Mouse (Mus musculus): ENCODE measurements around the gene Il6st. TPM values are rescaled to one million over a fixed set of nuclear protein-coding genes. Genes with fewer than 3 reads are reported as not detected.

Il6st gene
- total and polyA plus RNA-seq, 2 experiments from 2014 or later = 14.9 to 32.1 TPM

- Histone ChIP-seq H3K9me3 (ENCODE audit: low read length) (no peaks in the 10 kb centered on the region), H3K27ac (ENCODE audit: low read depth, low read length) (no peak overlapping the region), H3K4me3 (ENCODE audit: low read depth, low read length) (no peak overlapping the region), H3K27me3 (ENCODE audit: insufficient read depth, low read length) (no peaks in the 10 kb centered on the region), H3K36me3 (ENCODE audit: insufficient read depth) (peaks cover 1% of the 10 kb centered on the region; the same call in 1 of the 2 replicates), H3K4me2 (ENCODE audit: low read depth) (no peak overlapping the region), H3K9ac (no peak overlapping the region), H3K4me1 (ENCODE audit: insufficient read depth) (no peaks in the 10 kb centered on the region)
- TF ChIP-seq CTCF (IDR thresholded peaks at IDR 0.05; ENCODE audit: low read depth) = no peak
- WGBS = 93% methylated on average over 19 of the region's 19 CpGs
- DNase-seq = no peak
- no peak for ATAC-seq
Measured at GRCm38 (mm10) chr13:112510437-112511212, 46.8 kb downstream of the Il6st start.

DNA sequence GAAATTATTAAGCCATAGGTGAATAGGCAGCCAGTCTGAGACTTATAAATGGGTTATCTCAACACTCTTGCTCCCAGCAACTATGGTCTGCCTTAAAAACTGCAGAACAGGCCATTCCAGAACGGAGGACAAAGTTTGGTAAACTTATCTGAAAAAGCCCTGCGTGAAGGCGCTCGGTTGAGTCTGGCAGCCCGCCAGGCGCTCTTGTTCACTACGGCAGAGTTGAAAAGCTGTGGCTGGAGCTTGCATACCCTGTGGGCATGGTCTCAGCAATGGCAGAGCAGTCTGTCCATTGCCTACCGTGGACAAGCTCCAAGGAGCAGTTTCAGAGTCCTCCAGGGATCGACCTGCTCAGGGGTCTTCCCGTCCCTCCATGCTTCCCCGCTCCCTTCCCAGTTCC lies 47.4 kb downstream of the Il6st start:
- no peak for ATAC-seq
- WGBS = 62% methylated on average over 11 of the region's 11 CpGs

GRCm38 (mm10) chr13:112511810-112512209 lies 47.9 kb downstream of the Il6st start:
- TF ChIP-seq CTCF (IDR thresholded peaks at IDR 0.05; ENCODE audit: low read depth) = no peak
- DNase-seq (no peak), ATAC-seq (no peak)
- H3K27me3 ChIP-seq (ENCODE audit: insufficient read depth, low read length) = no peaks in the 10 kb centered on the region
- H3K9me3 ChIP-seq (ENCODE audit: low read length) = no peaks in the 10 kb centered on the region
- WGBS = 91% methylated on average over 7 of the region's 7 CpGs
- H3K27ac ChIP-seq (ENCODE audit: low read depth, low read length) = no peak overlapping the region
- no peaks in the 10 kb centered on the region for H3K36me3 ChIP-seq (ENCODE audit: insufficient read depth)
- H3K4me3 ChIP-seq (ENCODE audit: low read depth, low read length) = no peak overlapping the region
- no peak overlapping the region for H3K9ac ChIP-seq
- no peaks in the 10 kb centered on the region for H3K4me1 ChIP-seq (ENCODE audit: insufficient read depth)
- no peak overlapping the region for H3K4me2 ChIP-seq (ENCODE audit: low read depth)

More for the DNA sequence above, 47.4 kb downstream of the Il6st start:
- H3K4me3 ChIP-seq (ENCODE audit: low read depth, low read length) = no peak overlapping the region
- H3K9ac ChIP-seq = no peak overlapping the region
- no peaks in the 10 kb centered on the region for H3K9me3 ChIP-seq (ENCODE audit: low read length)
- H3K4me2 ChIP-seq (ENCODE audit: low read depth) = no peak overlapping the region
- no peaks in the 10 kb centered on the region for H3K4me1 ChIP-seq (ENCODE audit: insufficient read depth)
- TF ChIP-seq CTCF (IDR thresholded peaks at IDR 0.05; ENCODE audit: low read depth) = no peak
- H3K27ac ChIP-seq (ENCODE audit: low read depth, low read length) = no peak overlapping the region
- no peak for DNase-seq
- no peaks in the 10 kb centered on the region for H3K27me3 ChIP-seq (ENCODE audit: insufficient read depth, low read length)
- no peaks in the 10 kb centered on the region for H3K36me3 ChIP-seq (ENCODE audit: insufficient read depth)

DNA sequence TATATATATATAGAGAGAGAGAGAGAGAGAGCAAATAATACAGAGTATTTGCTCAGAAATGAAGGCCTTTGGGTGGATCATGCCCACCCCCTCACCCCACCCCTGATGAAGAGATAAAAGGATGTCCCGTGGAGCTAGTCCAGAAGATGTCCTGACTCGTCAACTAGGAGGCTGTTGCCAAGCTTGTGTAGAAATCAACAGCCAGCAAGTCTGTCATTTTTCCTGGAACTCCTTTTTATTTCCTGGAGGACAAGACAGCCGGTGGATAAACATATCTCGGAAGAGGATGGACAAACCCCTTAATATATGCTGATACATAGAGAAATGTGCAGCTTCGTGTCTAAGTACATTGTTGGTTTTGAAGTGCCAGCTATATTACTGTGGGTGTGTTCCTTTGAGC lies 49.0 kb downstream of the Il6st start:
- Histone ChIP-seq H3K9ac (no peak overlapping the region), H3K4me3 (ENCODE audit: low read depth, low read length) (no peak overlapping the region), H3K27me3 (ENCODE audit: insufficient read depth, low read length) (no peaks in the 10 kb centered on the region), H3K36me3 (ENCODE audit: insufficient read depth) (no peaks in the 10 kb centered on the region), H3K4me1 (ENCODE audit: insufficient read depth) (no peaks in the 10 kb centered on the region), H3K4me2 (ENCODE audit: low read depth) (no peak overlapping the region), H3K27ac (ENCODE audit: low read depth, low read length) (no peak overlapping the region), H3K9me3 (ENCODE audit: low read length) (no peaks in the 10 kb centered on the region)
- WGBS = 90% methylated on average over 5 of the region's 5 CpGs
- no peak for DNase-seq
- no peak for ATAC-seq
- TF ChIP-seq CTCF (IDR thresholded peaks at IDR 0.05; ENCODE audit: low read depth) = no peak

- Histone ChIP-seq H3K4me1 (ENCODE audit: insufficient read depth) (no peaks in the 10 kb centered on the region), H3K27ac (ENCODE audit: low read depth, low read length) (no peak overlapping the region), H3K36me3 (ENCODE audit: insufficient read depth) (no peaks in the 10 kb centered on the region), H3K9ac (no peak overlapping the region), H3K4me2 (ENCODE audit: low read depth) (no peak overlapping the region), H3K27me3 (ENCODE audit: insufficient read depth, low read length) (no peaks in the 10 kb centered on the region), H3K4me3 (ENCODE audit: low read depth, low read length) (no peak overlapping the region), H3K9me3 (ENCODE audit: low read length) (no peaks in the 10 kb centered on the region)
- no peak for TF ChIP-seq CTCF (IDR thresholded peaks at IDR 0.05; ENCODE audit: low read depth)
- ATAC-seq (no peak), DNase-seq (no peak)
- WGBS = 81% methylated on average over 1 of the region's 1 CpGs
Measured at GRCm38 (mm10) chr13:112514546-112514945, 50.7 kb downstream of the Il6st start.

GRCm38 (mm10) chr13:112522261-112522660 lies 58.4 kb downstream of the Il6st start:
- Histone ChIP-seq H3K9ac (no peak overlapping the region), H3K27me3 (ENCODE audit: insufficient read depth, low read length) (no peaks in the 10 kb centered on the region), H3K4me2 (ENCODE audit: low read depth) (no peak overlapping the region), H3K9me3 (ENCODE audit: low read length) (no peaks in the 10 kb centered on the region), H3K4me1 (ENCODE audit: insufficient read depth) (no peaks in the 10 kb centered on the region), H3K4me3 (ENCODE audit: low read depth, low read length) (no peak overlapping the region), H3K36me3 (ENCODE audit: insufficient read depth) (no peaks in the 10 kb centered on the region), H3K27ac (ENCODE audit: low read depth, low read length) (no peak overlapping the region)
- no peak for TF ChIP-seq CTCF (IDR thresholded peaks at IDR 0.05; ENCODE audit: low read depth)
- no peak for ATAC-seq
- no peak for DNase-seq
- WGBS = 68% methylated on average over 6 of the region's 6 CpGs

DNA sequence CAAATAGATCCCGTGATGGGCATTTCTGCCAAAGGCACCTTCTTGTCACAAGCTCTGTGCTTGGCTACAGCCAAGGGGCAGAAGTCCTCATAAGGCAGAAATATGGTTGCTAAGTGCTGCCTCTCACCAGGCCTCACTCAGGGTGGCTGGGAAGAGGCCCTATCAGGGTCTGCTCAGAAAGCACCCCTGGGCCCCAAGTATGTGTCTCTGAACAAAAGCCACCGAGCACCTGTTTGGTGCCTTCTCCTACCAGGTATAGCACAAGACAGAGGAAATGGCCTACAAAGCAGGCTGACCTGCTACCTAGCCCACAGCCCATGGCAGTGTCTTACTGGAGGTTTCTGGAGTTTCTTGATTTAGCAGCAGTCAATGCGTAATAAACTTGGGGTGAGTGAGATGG lies 59.0 kb downstream of the Il6st start:
- WGBS = 90% methylated on average over 3 of the region's 3 CpGs
- H3K27ac ChIP-seq (ENCODE audit: low read depth, low read length) = no peak overlapping the region
- no peaks in the 10 kb centered on the region for H3K27me3 ChIP-seq (ENCODE audit: insufficient read depth, low read length)
- H3K4me1 ChIP-seq (ENCODE audit: insufficient read depth) = no peaks in the 10 kb centered on the region
- H3K9ac ChIP-seq = no peak overlapping the region
- TF ChIP-seq CTCF (IDR thresholded peaks at IDR 0.05; ENCODE audit: low read depth) = no peak
- DNase-seq (no peak), ATAC-seq (no peak)
- H3K36me3 ChIP-seq (ENCODE audit: insufficient read depth) = no peaks in the 10 kb centered on the region
- H3K4me2 ChIP-seq (ENCODE audit: low read depth) = no peak overlapping the region
- no peak overlapping the region for H3K4me3 ChIP-seq (ENCODE audit: low read depth, low read length)
- no peaks in the 10 kb centered on the region for H3K9me3 ChIP-seq (ENCODE audit: low read length)
